7 mouse cellular contexts compared by ENCODE assay signal in genomic region chrX:37110193-37110880, GRCm38 (mm10). TPM values are rescaled to one million over a fixed set of nuclear protein-coding genes. Genes with fewer than 3 reads are reported as not detected.
DNase-seq lines count a peak whose midpoint lies in the region; ATAC-seq and TF ChIP-seq lines count a peak whose summit lies in the region.

TSS of gene Upf3b (minus strand) at chrX:37110322.

- TF ChIP-seq CTCF in intestine, postnatal 0 days (IDR thresholded peaks at IDR 0.05; ENCODE audit: low read depth), result no peak
- no peak for TF ChIP-seq CTCF in small intestine, adult 2 months (IDR thresholded peaks at IDR 0.05; ENCODE audit: extremely low read depth, insufficient read length, insufficient replicate concordance, low read depth, low read length)

- DNase-seq in adrenal gland, postnatal 10 days, result peak; percentile 92
- DNase-seq in embryonic facial prominence, embryonic 10.5 days (ENCODE audit: low spot score), result peak; percentile 93
- DNase-seq in gonadal fat pad, adult 2 months (ENCODE audit: low read depth), result peak; percentile 63
- DNase-seq in left cerebral cortex, postnatal 4 days, result peak; percentile 92

- H3K36me3 ChIP-seq in embryonic facial prominence, embryonic 10.5 days (replicated peaks), result peaks cover 12% of the 10 kb centered on the region
- H3K36me3 ChIP-seq in intestine, postnatal 0 days (ENCODE audit: control insufficient read depth, insufficient read depth), result no peaks in the 10 kb centered on the region
- no peaks in the 10 kb centered on the region for H3K36me3 ChIP-seq in midbrain, embryonic 12.5 days
- 0 out of 2 replicates have a peak, but pooled peaks cover 2% of the 10 kb centered on the region for H3K36me3 ChIP-seq in small intestine, adult 2 months (ENCODE audit: control insufficient read depth, insufficient read depth, low read length)

- peak within 1 kb of the TSS; percentile 83 for H3K27ac ChIP-seq in embryonic facial prominence, embryonic 10.5 days (replicated peaks)
- H3K27ac ChIP-seq in intestine, postnatal 0 days (ENCODE audit: low read depth, low read length), result peak within 1 kb of the TSS; percentile 77
- H3K27ac ChIP-seq in midbrain, embryonic 12.5 days (replicated peaks), result peak within 1 kb of the TSS; percentile 86
- peak within 1 kb of the TSS; percentile 91 for H3K27ac ChIP-seq in small intestine, adult 2 months (ENCODE audit: insufficient read depth, low read depth, low read length)

- intact Hi-C loops in left cerebral cortex, postnatal 4 days (cut with DNase I), result no loop called here

- no peaks in the 10 kb centered on the region for H3K9me3 ChIP-seq in embryonic facial prominence, embryonic 10.5 days
- no peaks in the 10 kb centered on the region for H3K9me3 ChIP-seq in intestine, postnatal 0 days (ENCODE audit: control insufficient read depth)
- no peaks in the 10 kb centered on the region for H3K9me3 ChIP-seq in midbrain, embryonic 12.5 days

- TF ChIP-seq POLR2A in small intestine, adult 2 months (IDR thresholded peaks at IDR 0.05; ENCODE audit: low read depth, low read length), result peak; percentile 57; the same call in 1 of the 2 replicates

- H3K4me2 ChIP-seq in intestine, postnatal 0 days (replicated peaks; ENCODE audit: low read depth), result peak within 1 kb of the TSS; percentile 69
- peak within 1 kb of the TSS; percentile 52 for H3K4me2 ChIP-seq in midbrain, embryonic 12.5 days (replicated peaks)

- peak within 1 kb of the TSS; percentile 65 for H3K4me3 ChIP-seq in embryonic facial prominence, embryonic 10.5 days
- peak within 1 kb of the TSS; percentile 50 for H3K4me3 ChIP-seq in intestine, postnatal 0 days (ENCODE audit: low read depth, low read length)
- H3K4me3 ChIP-seq in midbrain, embryonic 12.5 days, result peak within 1 kb of the TSS; percentile 52
- H3K4me3 ChIP-seq in small intestine, adult 2 months (ENCODE audit: low read depth, low read length), result peak within 1 kb of the TSS; percentile 94

- ATAC-seq in intestine, postnatal 0 days, result peak; percentile 100
- ATAC-seq in midbrain, embryonic 12.5 days (ENCODE audit: low FRiP score, low read depth), result peak; percentile 98

- H3K4me1 ChIP-seq in embryonic facial prominence, embryonic 10.5 days, result no peaks in the 10 kb centered on the region
- H3K4me1 ChIP-seq in intestine, postnatal 0 days (replicated peaks; ENCODE audit: control insufficient read depth, insufficient read depth, low read length), result no peaks in the 10 kb centered on the region
- H3K4me1 ChIP-seq in midbrain, embryonic 12.5 days, result no peaks in the 10 kb centered on the region
- H3K4me1 ChIP-seq in small intestine, adult 2 months (ENCODE audit: control insufficient read depth, insufficient read depth, insufficient read length, low read length), result 0 out of 2 replicates have a peak, but pooled peaks cover 2% of the 10 kb centered on the region

- peaks cover 2% of the 10 kb centered on the region for H3K27me3 ChIP-seq in embryonic facial prominence, embryonic 10.5 days (replicated peaks; ENCODE audit: low read depth, poor library complexity, severe bottlenecking)
- H3K27me3 ChIP-seq in intestine, postnatal 0 days (replicated peaks; ENCODE audit: control insufficient read depth, insufficient read depth, low read length), result no peaks in the 10 kb centered on the region
- H3K27me3 ChIP-seq in midbrain, embryonic 12.5 days, result peaks cover 2% of the 10 kb centered on the region; the same call in 1 of the 2 replicates
- H3K27me3 ChIP-seq in small intestine, adult 2 months (ENCODE audit: control insufficient read depth, insufficient read depth, low read length), result no peaks in the 10 kb centered on the region

- 15% methylated on average over 30 of the region's 30 CpGs for WGBS in embryonic facial prominence, embryonic 10.5 days
- WGBS in intestine, postnatal 0 days, result 20% methylated on average over 30 of the region's 30 CpGs
- 21% methylated on average over 30 of the region's 30 CpGs for WGBS in midbrain, embryonic 12.5 days
- 10% methylated on average over 30 of the region's 30 CpGs for WGBS in small intestine, adult 2 months

- H3K9ac ChIP-seq in intestine, postnatal 0 days (ENCODE audit: low read depth, low read length), result peak within 1 kb of the TSS; percentile 45; the same call in 1 of the 2 replicates
- H3K9ac ChIP-seq in midbrain, embryonic 12.5 days (replicated peaks), result peak within 1 kb of the TSS; percentile 58

RNA-seq across cellular contexts. Expression of gene Upf3b, which starts in this region (rescaled TPM):
- 10 to 100 TPM; 11.9 to 18.6 TPM for total RNA-seq in adrenal gland, postnatal 10 days (2021)
- polyA plus RNA-seq in embryonic facial prominence, embryonic 10.5 days (2016; fragmentation: Nextera tagmentation; extraction: Ambion mirVana), result 17.2 and 19.0 TPM in 2 replicates
- polyA plus RNA-seq in gonadal fat pad, adult 2 months (2012; rRNA removed), result 6.3 and 7.8 TPM in 2 replicates
- 9.6 and 11.4 TPM in 2 replicates for polyA plus RNA-seq in intestine, postnatal 0 days (2015; fragmentation: Nextera tagmentation; extraction: Ambion mirVana)
- 10 to 100 TPM; 23.2 to 27.6 TPM for total RNA-seq in left cerebral cortex, postnatal 4 days (2021)
- polyA plus RNA-seq in midbrain, embryonic 12.5 days (2016; fragmentation: Nextera tagmentation; extraction: Ambion mirVana), result 23.7 and 24.1 TPM in 2 replicates
- 0.29 and 0.75 TPM in 2 replicates for polyA plus RNA-seq in small intestine, adult 2 months (2012; rRNA removed)

Comparison
In these comparisons a context has a peak if more than half of its experiments do, and no peak if none do; other contexts are left out.
1. Peak in every context shown above with its lines: DNase-seq, ATAC-seq, H3K4me3 ChIP-seq and H3K27ac ChIP-seq.